Mouse (Mus musculus) midbrain, embryonic 14.5 days (tissue): ENCODE measurements around the gene Fbf1. TPM values are rescaled to one million over a fixed set of nuclear protein-coding genes. Genes with fewer than 3 reads are reported as not detected.

Experiments used
- ATAC-seq: fragments of 200-750 bp; cut with Nextera tagmentation; 2 replicates; pipeline ENCODE4 v1.8.0; 2017; ENCODE audit warnings: moderate number of reproducible peaks, moderate library complexity; ENCODE audit not compliant: low FRiP score, low TSS enrichment
- DNase-seq: peaks from one replicate; pipeline ENCODE4 v3.0.0-alpha.2; 2015
- H3K27ac ChIP-seq: fragments of 300-500 bp; sonication (generic); replicated peaks from 2 replicates; pipeline ENCODE4 v1.5.1; 2014; ENCODE audit warnings: mild to moderate bottlenecking, low read depth, low read length, moderate library complexity
- H3K27me3 ChIP-seq: fragments of 300-500 bp; sonication (generic); 2 replicates; pipeline ENCODE4 v1.6.1; 2014; ENCODE audit warnings: low read length, control low read depth, mixed read lengths; ENCODE audit not compliant: control insufficient read depth, insufficient read depth
- H3K36me3 ChIP-seq: fragments of 300-500 bp; sonication (generic); 2 replicates; pipeline ENCODE4 v1.6.1; 2014; ENCODE audit warnings: low read length, control low read depth; ENCODE audit not compliant: control insufficient read depth, insufficient read depth
- H3K4me1 ChIP-seq: fragments of 300-500 bp; sonication (generic); 2 replicates; pipeline ENCODE4 v1.6.1; 2014; ENCODE audit warnings: mild to moderate bottlenecking, antibody characterized with exemption, low read length, control low read depth; ENCODE audit not compliant: control insufficient read depth, insufficient read depth
- H3K4me2 ChIP-seq: fragments of 300-500 bp; sonication (generic); 2 replicates; pipeline ENCODE4 v1.6.1; 2014; ENCODE audit warnings: mild to moderate bottlenecking, low read length, moderate library complexity
- H3K4me3 ChIP-seq: fragments of 300-500 bp; sonication (generic); replicated peaks from 2 replicates; pipeline ENCODE4 v1.5.1; 2014; ENCODE audit warnings: low read depth, low read length
- H3K9ac ChIP-seq: fragments of 300-500 bp; sonication (generic); replicated peaks from 2 replicates; pipeline ENCODE4 v1.6.1; 2014; ENCODE audit warnings: mild to moderate bottlenecking, low read length, moderate library complexity
- H3K9me3 ChIP-seq: fragments of 300-500 bp; sonication (generic); 2 replicates; pipeline ENCODE4 v1.6.1; 2016; ENCODE audit warnings: low read length, control low read depth, mixed read lengths; ENCODE audit not compliant: control insufficient read depth
- WGBS: fragments of 180-500 bp; shearing (Covaris S2); extraction: QIAGEN DNeasy Blood & Tissue Kit; methylation state at CpG from one replicate; pipeline ENCODE4 v1.1.7; 2014; 5-methylcytosine and 5-hydroxymethylcytosine counted together
- polyA plus RNA-seq: library from polyadenylated mRNA; unstranded; fragments of >200 nt; fragmentation: Nextera tagmentation; extraction: Ambion mirVana; gene quantifications from 2 replicates; pipeline ENCODE4 v1.2.1, GENCODE M21; 2014

Gene Fbf1
- polyA plus RNA-seq, 1 experiment from 2014 or later = 58.9 TPM

DNA sequence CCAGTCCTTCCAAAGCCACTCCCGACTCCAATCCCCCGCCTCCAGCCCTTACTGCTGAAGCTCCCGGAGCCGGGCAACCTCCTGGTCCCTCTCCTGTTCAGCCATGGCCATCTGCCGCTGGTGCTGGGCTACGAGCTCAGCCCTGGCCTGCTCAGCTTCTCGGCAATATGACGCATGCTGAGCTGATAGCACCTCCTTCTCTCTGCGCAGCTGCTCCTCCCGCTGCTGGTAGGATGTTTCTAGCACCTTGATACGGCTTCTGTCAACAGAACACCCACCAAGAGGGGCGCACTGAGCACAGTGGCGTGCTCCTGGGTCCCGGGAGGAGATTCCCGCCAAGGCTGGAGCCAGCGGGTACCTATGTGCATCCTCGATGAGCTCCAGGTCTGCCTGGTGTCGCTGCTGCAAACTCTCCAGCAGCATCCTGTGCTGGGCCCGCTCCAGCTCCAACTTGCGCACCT is 19.2 kb downstream of the Fbf1 start:
- Histone ChIP-seq H3K9me3 (no peaks in the 10 kb centered on the region), H3K36me3 (peaks cover 100% of the 10 kb centered on the region), H3K4me2 (no peak overlapping the region), H3K27ac (no peak overlapping the region), H3K4me3 (no peak overlapping the region), H3K4me1 (no peaks in the 10 kb centered on the region), H3K9ac (no peak overlapping the region), H3K27me3 (no peaks in the 10 kb centered on the region)
- 71% methylated on average over 20 of the region's 20 CpGs for WGBS
- ATAC-seq = no peak
- no peak for DNase-seq

GRCm38 (mm10) chr11:116146294-116146985 is 21.5 kb downstream of the Fbf1 start:
- 73% methylated on average over 25 of the region's 25 CpGs for WGBS
- Histone ChIP-seq H3K9me3 (no peaks in the 10 kb centered on the region), H3K4me2 (no peak overlapping the region), H3K36me3 (peaks cover 100% of the 10 kb centered on the region), H3K4me3 (no peak overlapping the region), H3K4me1 (no peaks in the 10 kb centered on the region), H3K27ac (no peak overlapping the region), H3K27me3 (no peaks in the 10 kb centered on the region), H3K9ac (no peak overlapping the region)
- ATAC-seq (no peak; the same call in 1 of the 2 replicates), DNase-seq (no peak)

DNA sequence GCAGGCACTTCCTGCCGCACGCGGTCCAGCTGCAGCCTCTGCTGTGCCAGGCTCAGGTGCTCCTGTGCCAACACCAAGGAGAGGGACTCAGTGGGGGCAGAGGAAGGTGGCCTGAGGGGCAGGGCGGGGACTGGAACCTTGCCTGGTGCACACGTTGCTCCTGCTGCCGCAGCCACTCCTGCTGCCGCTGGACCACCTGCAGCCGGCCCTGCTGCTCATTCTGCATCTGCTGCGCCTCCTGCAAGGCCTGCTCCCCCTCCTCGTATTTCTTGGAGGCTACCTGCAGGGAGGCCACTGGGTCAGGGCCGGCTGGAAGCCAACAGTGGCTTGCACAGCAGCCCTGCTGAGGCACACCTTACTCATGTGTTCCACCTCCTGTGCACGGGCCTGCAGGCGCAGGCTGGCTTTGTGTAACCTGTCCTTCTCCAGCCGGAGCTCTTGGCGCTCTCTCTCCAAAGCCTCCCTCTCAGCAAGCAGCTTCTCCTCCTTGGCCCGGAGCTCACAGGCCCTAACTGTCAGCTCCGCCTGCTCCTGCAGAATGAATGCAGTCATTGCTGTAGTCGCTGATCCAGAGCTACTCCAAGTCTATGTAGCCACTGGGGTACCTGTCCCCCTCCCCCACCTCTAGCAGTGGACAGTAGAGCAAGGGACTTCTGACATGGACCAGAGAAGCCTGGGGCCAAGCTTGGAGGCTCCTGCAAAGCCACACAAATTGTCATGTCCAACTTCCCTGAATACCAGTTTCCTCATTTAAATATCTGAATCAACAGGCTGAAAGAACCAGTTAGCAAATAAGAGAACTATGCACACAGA is 22.3 kb downstream of the Fbf1 start:
- Histone ChIP-seq H3K9ac (no peak overlapping the region), H3K36me3 (peaks cover 95% of the 10 kb centered on the region), H3K4me2 (no peak overlapping the region), H3K4me1 (no peaks in the 10 kb centered on the region), H3K4me3 (no peak overlapping the region), H3K27me3 (no peaks in the 10 kb centered on the region), H3K9me3 (no peaks in the 10 kb centered on the region), H3K27ac (no peak overlapping the region)
- no peak for ATAC-seq
- no peak for DNase-seq
- WGBS = 62% methylated on average over 18 of the region's 18 CpGs

DNA sequence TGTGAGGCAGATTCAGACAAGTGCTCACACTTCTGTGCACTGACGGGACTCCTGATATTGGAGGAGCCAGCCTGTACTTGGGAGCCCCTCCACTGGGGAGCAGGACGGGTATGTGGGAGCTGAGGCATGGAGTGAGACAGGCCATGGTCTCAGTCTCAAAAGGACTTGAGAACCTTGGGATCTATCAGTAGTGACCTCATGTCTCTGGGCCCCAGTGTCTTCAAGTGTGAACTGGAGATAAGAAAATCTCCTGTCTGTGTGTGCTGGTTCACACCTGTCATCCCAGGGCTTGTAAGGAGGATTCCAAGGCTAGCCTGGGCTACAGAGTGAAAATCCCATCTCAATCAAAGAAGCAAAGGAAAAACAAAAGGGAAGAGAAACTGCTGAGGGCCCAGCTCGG is 24.5 kb downstream of the Fbf1 start:
- Histone ChIP-seq H3K4me2 (no peak overlapping the region), H3K4me3 (no peak overlapping the region), H3K27me3 (no peaks in the 10 kb centered on the region), H3K4me1 (no peaks in the 10 kb centered on the region), H3K36me3 (peaks cover 73% of the 10 kb centered on the region), H3K27ac (no peak overlapping the region), H3K9me3 (no peaks in the 10 kb centered on the region), H3K9ac (no peak overlapping the region)
- no peak for DNase-seq
- 93% methylated on average over 3 of the region's 3 CpGs for WGBS
- ATAC-seq = no peak

GRCm38 (mm10) chr11:116142211-116142991 is 25.6 kb downstream of the Fbf1 start:
- no peaks in the 10 kb centered on the region for H3K27me3 ChIP-seq
- 78% methylated on average over 10 of the region's 10 CpGs for WGBS
- peaks cover 4% of the 10 kb centered on the region; the same call in 1 of the 2 replicates for H3K4me1 ChIP-seq
- H3K4me2 ChIP-seq = no peak overlapping the region
- H3K36me3 ChIP-seq = peaks cover 62% of the 10 kb centered on the region
- no peak overlapping the region for H3K9ac ChIP-seq
- no peak overlapping the region for H3K27ac ChIP-seq
- DNase-seq (no peak), ATAC-seq (no peak)
- no peaks in the 10 kb centered on the region for H3K9me3 ChIP-seq
- no peak overlapping the region for H3K4me3 ChIP-seq

DNA sequence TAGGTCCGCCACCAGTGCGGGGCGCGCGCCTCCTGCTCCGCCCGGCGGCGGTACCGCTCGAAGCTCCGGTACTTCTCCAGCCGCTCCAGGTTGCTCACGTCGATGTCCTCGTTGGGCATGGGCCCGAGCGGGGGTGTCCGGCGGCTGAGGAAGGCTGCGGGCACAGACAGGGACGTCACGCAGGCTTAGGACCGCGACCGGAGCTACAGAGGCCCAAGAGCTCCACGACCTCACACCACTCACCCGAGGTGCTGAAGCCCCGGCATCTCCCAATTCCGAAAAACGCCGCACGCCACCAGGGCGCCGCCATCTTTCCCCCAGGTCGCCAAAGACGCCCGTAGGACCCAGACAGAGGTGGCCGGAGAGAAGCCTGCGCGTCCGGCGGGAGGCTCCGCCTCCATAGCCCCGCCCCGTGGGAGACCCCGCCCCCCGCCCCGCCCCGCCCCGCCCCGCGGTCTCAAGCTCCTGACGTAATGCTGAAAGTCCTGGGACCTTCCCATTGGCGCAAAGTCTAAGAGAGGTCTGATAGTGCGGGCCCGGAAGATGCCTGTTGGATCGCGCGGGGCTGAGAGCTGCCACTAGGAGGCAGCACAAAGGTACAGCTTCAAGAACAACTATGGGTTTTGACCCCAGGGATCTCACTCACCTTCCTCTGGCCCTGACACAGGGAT is 29.4 kb downstream of the Fbf1 start, which contains the start of gene Mrpl38:
Gene Mrpl38, minus strand, starts transcription at position 401 of the 671 bp plus-strand sequence.
- peak within 1 kb of the TSS; percentile 87 for H3K4me3 ChIP-seq
- WGBS = under 1% methylated on average over 60 of the region's 60 CpGs
- H3K4me1 ChIP-seq = peaks cover 4% of the 10 kb centered on the region; the same call in 1 of the 2 replicates
- H3K9ac ChIP-seq = peak within 1 kb of the TSS; percentile 81
- H3K4me2 ChIP-seq = peak within 1 kb of the TSS; percentile 63
- no peaks in the 10 kb centered on the region for H3K9me3 ChIP-seq
- H3K27ac ChIP-seq = peak within 1 kb of the TSS; percentile 74
- no peaks in the 10 kb centered on the region for H3K27me3 ChIP-seq
- DNase-seq (peak; percentile 94), ATAC-seq (peak; percentile 94)
- peaks cover 39% of the 10 kb centered on the region for H3K36me3 ChIP-seq

DNA sequence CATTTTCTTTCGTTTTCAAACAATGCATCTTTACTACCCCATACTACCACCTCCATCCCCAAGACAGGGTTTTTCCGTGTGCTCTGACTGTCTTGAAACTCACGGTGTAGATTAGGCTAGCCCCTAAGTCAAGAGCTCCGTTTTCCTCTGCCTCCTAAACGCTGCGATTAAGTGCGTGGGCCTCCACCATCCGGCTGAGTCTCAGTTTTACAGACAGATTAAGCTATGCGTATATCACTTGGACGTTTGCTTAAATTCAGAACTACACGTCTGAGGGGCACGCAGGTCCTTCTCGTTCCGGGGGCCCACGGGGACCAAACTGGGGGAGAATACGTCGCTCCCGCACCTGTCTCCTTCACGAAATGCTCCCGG is 29.9 kb downstream of the Fbf1 start:
- ATAC-seq = no peak

DNA sequence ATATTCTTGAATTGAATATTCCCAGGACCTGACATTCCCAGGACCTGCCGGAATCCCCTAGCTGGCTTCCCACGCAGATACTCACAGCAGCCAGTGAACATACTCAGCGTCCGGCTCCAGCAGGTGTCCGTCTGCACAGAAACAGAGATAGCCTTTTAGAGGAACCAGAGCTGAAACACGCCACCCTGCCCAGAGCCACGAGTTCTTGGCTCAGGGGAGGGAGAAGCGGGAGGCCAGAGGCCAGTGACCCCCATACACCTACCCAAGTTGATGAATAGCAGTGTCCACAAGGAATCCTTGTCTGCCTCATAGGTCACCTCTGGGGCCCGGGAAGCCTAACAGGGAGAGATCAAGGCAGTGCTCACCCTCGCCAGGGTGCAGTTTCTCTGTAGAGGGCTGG is 33.8 kb downstream of the Fbf1 start:
- no peak for ATAC-seq
- DNase-seq = no peak
- 92% methylated on average over 10 of the region's 10 CpGs for WGBS
- Histone ChIP-seq H3K4me2 (no peak overlapping the region), H3K9me3 (no peaks in the 10 kb centered on the region), H3K4me1 (peaks cover 11% of the 10 kb centered on the region), H3K27ac (no peak overlapping the region), H3K36me3 (peaks cover 29% of the 10 kb centered on the region), H3K4me3 (no peak overlapping the region), H3K9ac (no peak overlapping the region), H3K27me3 (no peaks in the 10 kb centered on the region)

More for the DNA sequence above, 29.9 kb downstream of the Fbf1 start:
- no peaks in the 10 kb centered on the region for H3K9me3 ChIP-seq
- H3K4me3 ChIP-seq = peak overlapping the region; percentile 87
- peak overlapping the region; percentile 74; the same call in 1 of the 2 replicates for H3K27ac ChIP-seq
- H3K36me3 ChIP-seq = peaks cover 35% of the 10 kb centered on the region
- H3K27me3 ChIP-seq = no peaks in the 10 kb centered on the region
- H3K4me1 ChIP-seq = peaks cover 4% of the 10 kb centered on the region; the same call in 1 of the 2 replicates
- WGBS = under 1% methylated on average over 20 of the region's 20 CpGs
- peak; percentile 27 for DNase-seq
- H3K4me2 ChIP-seq = peak overlapping the region; percentile 63
- peak overlapping the region; percentile 81 for H3K9ac ChIP-seq
